ENCODE assay signal across 7 mouse cellular contexts in the genomic region with DNA sequence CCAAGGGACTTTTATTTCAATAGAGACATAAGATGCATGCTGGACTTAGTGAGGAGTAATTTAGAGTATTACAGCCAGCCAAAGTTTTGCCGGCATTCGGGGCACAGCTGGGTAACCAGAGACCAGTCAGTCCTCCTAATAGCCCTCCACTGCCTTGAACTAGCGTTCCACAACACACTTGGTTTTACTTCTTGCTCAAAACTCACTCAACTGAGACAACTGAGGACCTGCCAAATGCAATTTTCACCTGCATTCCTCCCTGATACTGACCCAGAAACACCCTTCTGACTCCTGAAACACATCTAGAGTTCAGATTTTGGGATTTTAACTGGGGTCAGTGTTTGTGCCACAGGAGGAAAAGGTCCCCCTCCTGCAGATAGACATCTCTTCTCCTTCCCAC. TPM values are rescaled to one million over a fixed set of nuclear protein-coding genes. Genes with fewer than 3 reads are reported as not detected.
DNase-seq lines count a peak whose midpoint lies in the region; ATAC-seq and TF ChIP-seq lines count a peak whose summit lies in the region.

No protein-coding gene starts in this region.

- no peak for TF ChIP-seq CTCF in lung, postnatal 0 days (IDR thresholded peaks at IDR 0.05)

- peak overlapping the region; percentile 92 for H3K4me2 ChIP-seq in lung, postnatal 0 days (replicated peaks; ENCODE audit: low read depth, low read length)
- peak overlapping the region; percentile 97 for H3K4me2 ChIP-seq in hindbrain, embryonic 12.5 days (replicated peaks)
- peak overlapping the region; percentile 84 for H3K4me2 ChIP-seq in stomach, embryonic 14.5 days (replicated peaks; ENCODE audit: low read depth, low read length)

- H3K27me3 ChIP-seq in lung, postnatal 0 days (replicated peaks; ENCODE audit: insufficient read depth, low read length) = peaks cover 6% of the 10 kb centered on the region; the same call in 1 of the 2 replicates
- peaks cover 61% of the 10 kb centered on the region for H3K27me3 ChIP-seq in hindbrain, embryonic 12.5 days
- H3K27me3 ChIP-seq in stomach, embryonic 14.5 days (ENCODE audit: control insufficient read depth, insufficient read depth, low read length) = peaks cover 9% of the 10 kb centered on the region

- H3K9me3 ChIP-seq in lung, postnatal 0 days (ENCODE audit: low read length) = no peaks in the 10 kb centered on the region
- H3K9me3 ChIP-seq in hindbrain, embryonic 12.5 days (replicated peaks) = no peaks in the 10 kb centered on the region
- no peaks in the 10 kb centered on the region for H3K9me3 ChIP-seq in stomach, embryonic 14.5 days (ENCODE audit: control insufficient read depth, low read depth, low read length)

- no peak overlapping the region for H3K9ac ChIP-seq in lung, postnatal 0 days (replicated peaks; ENCODE audit: low read depth)
- no peak overlapping the region for H3K9ac ChIP-seq in hindbrain, embryonic 12.5 days
- no peak overlapping the region for H3K9ac ChIP-seq in stomach, embryonic 14.5 days (replicated peaks; ENCODE audit: low read depth, low read length)

- ATAC-seq in lung, postnatal 0 days = no peak
- ATAC-seq in hindbrain, embryonic 12.5 days (ENCODE audit: low FRiP score) = no peak
- no peak for ATAC-seq in stomach, embryonic 14.5 days (ENCODE audit: insufficient number of reproducible peaks, insufficient read depth, low FRiP score, low read depth)
- ATAC-seq in megakaryocyte progenitor cell, adult 5-6 weeks (replicated peaks; ENCODE audit: poor library complexity) = no peak

- DNase-seq in lung, postnatal 0 days (ENCODE audit: low spot score) = no peak
- DNase-seq in lung, postnatal 4 days = no peak
- peak; percentile 44 to 62 for DNase-seq in kidney, postnatal 36 days
- DNase-seq in urinary bladder, postnatal 25 days (ENCODE audit: low spot score) = no peak

- H3K36me3 ChIP-seq in lung, postnatal 0 days (ENCODE audit: insufficient read depth, low read length) = no peaks in the 10 kb centered on the region
- no peaks in the 10 kb centered on the region for H3K36me3 ChIP-seq in hindbrain, embryonic 12.5 days
- no peaks in the 10 kb centered on the region for H3K36me3 ChIP-seq in stomach, embryonic 14.5 days (ENCODE audit: control insufficient read depth, insufficient read depth, low read length)

- no peak for TF ChIP-seq EP300 in lung, postnatal 0 days (IDR thresholded peaks at IDR 0.05)

- no peaks in the 10 kb centered on the region; the same call in 1 of the 2 replicates for H3K4me1 ChIP-seq in lung, postnatal 0 days (ENCODE audit: insufficient read depth, low read depth, low read length)
- H3K4me1 ChIP-seq in hindbrain, embryonic 12.5 days = 0 out of 2 replicates have a peak, but pooled peaks cover 11% of the 10 kb centered on the region
- H3K4me1 ChIP-seq in stomach, embryonic 14.5 days (ENCODE audit: control insufficient read depth, insufficient read depth, low read length) = no peaks in the 10 kb centered on the region

- H3K4me3 ChIP-seq in lung, postnatal 0 days (ENCODE audit: low read depth, low read length) = peak overlapping the region; percentile 57; the same call in 1 of the 2 replicates
- H3K4me3 ChIP-seq in hindbrain, embryonic 12.5 days = peak overlapping the region; percentile 67
- H3K4me3 ChIP-seq in stomach, embryonic 14.5 days (ENCODE audit: low read depth, low read length) = peak overlapping the region; percentile 47; the same call in 1 of the 2 replicates

- no peak overlapping the region for H3K27ac ChIP-seq in lung, postnatal 0 days (ENCODE audit: low read length)
- no peak overlapping the region for H3K27ac ChIP-seq in hindbrain, embryonic 12.5 days
- no peak overlapping the region for H3K27ac ChIP-seq in stomach, embryonic 14.5 days (ENCODE audit: low read length)

- 51% methylated on average over 3 of the region's 3 CpGs for WGBS in lung, postnatal 0 days
- 53% methylated on average over 3 of the region's 3 CpGs for WGBS in hindbrain, embryonic 12.5 days
- WGBS in stomach, embryonic 14.5 days = 63% methylated on average over 3 of the region's 3 CpGs

RNA-seq across cellular contexts. Expression of a gene that starts 1.3 kb away (rescaled TPM):
- 12.1 and 13.4 TPM in 2 replicates for polyA plus RNA-seq in lung, postnatal 0 days (2015; fragmentation: Nextera tagmentation; extraction: Ambion mirVana)
- polyA plus RNA-seq in hindbrain, embryonic 12.5 days (2016; fragmentation: Nextera tagmentation; extraction: Ambion mirVana) = 7.3 and 7.7 TPM in 2 replicates
- 8.3 and 8.5 TPM in 2 replicates for polyA plus RNA-seq in stomach, embryonic 14.5 days (2014; fragmentation: Nextera tagmentation; extraction: Ambion mirVana)
- 0.83 and 1.2 TPM in 2 replicates for total RNA-seq in megakaryocyte progenitor cell, adult 5-6 weeks (2015)
- 0.58 and 1.7 TPM in 2 replicates for total RNA-seq in megakaryocyte progenitor cell, adult 5-6 weeks (2017)

RNA-seq across cellular contexts. Expression of a gene that starts 37.3 kb away (rescaled TPM):
- 33.7 and 37.9 TPM in 2 replicates for polyA plus RNA-seq in lung, postnatal 0 days (2015; fragmentation: Nextera tagmentation; extraction: Ambion mirVana)
- 16.3 and 21.1 TPM in 2 replicates for polyA plus RNA-seq in hindbrain, embryonic 12.5 days (2016; fragmentation: Nextera tagmentation; extraction: Ambion mirVana)
- polyA plus RNA-seq in stomach, embryonic 14.5 days (2014; fragmentation: Nextera tagmentation; extraction: Ambion mirVana) = 22.3 and 23.4 TPM in 2 replicates
- 8.2 and 8.9 TPM in 2 replicates for total RNA-seq in megakaryocyte progenitor cell, adult 5-6 weeks (2015)
- 8.7 and 8.9 TPM in 2 replicates for total RNA-seq in megakaryocyte progenitor cell, adult 5-6 weeks (2017)

RNA-seq across cellular contexts. Expression of a gene that starts 58.5 kb away (rescaled TPM):
- 423 and 444 TPM in 2 replicates for polyA plus RNA-seq in lung, postnatal 0 days (2015; fragmentation: Nextera tagmentation; extraction: Ambion mirVana)
- 333 and 361 TPM in 2 replicates for polyA plus RNA-seq in hindbrain, embryonic 12.5 days (2016; fragmentation: Nextera tagmentation; extraction: Ambion mirVana)
- polyA plus RNA-seq in stomach, embryonic 14.5 days (2014; fragmentation: Nextera tagmentation; extraction: Ambion mirVana) = 520 and 565 TPM in 2 replicates
- 497 and 547 TPM in 2 replicates for total RNA-seq in megakaryocyte progenitor cell, adult 5-6 weeks (2015)
- 395 and 400 TPM in 2 replicates for total RNA-seq in megakaryocyte progenitor cell, adult 5-6 weeks (2017)

RNA-seq across cellular contexts. Expression of a gene that starts 58.7 kb away (rescaled TPM):
- polyA plus RNA-seq in lung, postnatal 0 days (2015; fragmentation: Nextera tagmentation; extraction: Ambion mirVana) = 46.1 and 49.0 TPM in 2 replicates
- polyA plus RNA-seq in hindbrain, embryonic 12.5 days (2016; fragmentation: Nextera tagmentation; extraction: Ambion mirVana) = 72.8 and 73.8 TPM in 2 replicates
- polyA plus RNA-seq in stomach, embryonic 14.5 days (2014; fragmentation: Nextera tagmentation; extraction: Ambion mirVana) = 70.9 and 73.6 TPM in 2 replicates
- 19.9 and 22.1 TPM in 2 replicates for total RNA-seq in megakaryocyte progenitor cell, adult 5-6 weeks (2015)
- total RNA-seq in megakaryocyte progenitor cell, adult 5-6 weeks (2017) = 16.1 and 23.7 TPM in 2 replicates

Comparison
In these comparisons a context has a peak if more than half of its experiments do, and no peak if none do; other contexts are left out.
1. DNase-seq: peak in kidney, postnatal 36 days (2 of 2); none in lung, postnatal 0 days (single experiment), lung, postnatal 4 days (0 of 2) and urinary bladder, postnatal 25 days (single experiment).
2. Peak in every context shown above with its lines, with median percentiles within 50 percentile points of each other: H3K4me2 ChIP-seq and H3K4me3 ChIP-seq.